Mouse (Mus musculus) megakaryocyte, embryonic 14.5 days (primary cell): ENCODE results near the gene Tpt1. TPM values are rescaled to one million over a fixed set of nuclear protein-coding genes. Genes with fewer than 3 reads are reported as not detected.

Experiments
- H3K27me3 ChIP-seq: replicated peaks from 2 replicates; pipeline ENCODE3; 2012; ENCODE audit warnings: inconsistent platforms
- H3K36me3 ChIP-seq: replicated peaks from 2 replicates; pipeline ENCODE3; 2012; ENCODE audit warnings: low read length, inconsistent platforms, mixed read lengths
- H3K4me1 ChIP-seq: 2 replicates; pipeline ENCODE4 v1.6.1; 2012; ENCODE audit warnings: inconsistent platforms
- H3K4me3 ChIP-seq: replicated peaks from 2 replicates; pipeline ENCODE3; 2012; ENCODE audit warnings: moderate library complexity, mild to moderate bottlenecking, inconsistent platforms
- H3K9me3 ChIP-seq: 2 replicates; pipeline ENCODE4 v1.6.1; 2012; ENCODE audit warnings: inconsistent platforms
- FLI1 ChIP-seq: IDR thresholded peaks from 2 replicates; pipeline ENCODE4 v1.6.1; 2012; ENCODE audit warnings: low read length, inconsistent platforms, mixed read lengths
- GATA1 ChIP-seq: IDR thresholded peaks from 3 replicates; pipeline ENCODE4 v1.6.1; 2012; ENCODE audit warnings: mixed read lengths, low read length, inconsistent platforms, borderline replicate concordance
- polyA plus RNA-seq: library from polyadenylated mRNA; stranded (reverse); fragments of >175 nt; gene quantifications from 2 replicates; pipeline ENCODE4 v1.2.3, GENCODE M21; 2012; ENCODE audit warnings: low replicate concordance; ENCODE audit not compliant: insufficient read depth

Gene Tpt1
- polyA plus RNA-seq, 1 experiment, result 2,518 TPM

DNA sequence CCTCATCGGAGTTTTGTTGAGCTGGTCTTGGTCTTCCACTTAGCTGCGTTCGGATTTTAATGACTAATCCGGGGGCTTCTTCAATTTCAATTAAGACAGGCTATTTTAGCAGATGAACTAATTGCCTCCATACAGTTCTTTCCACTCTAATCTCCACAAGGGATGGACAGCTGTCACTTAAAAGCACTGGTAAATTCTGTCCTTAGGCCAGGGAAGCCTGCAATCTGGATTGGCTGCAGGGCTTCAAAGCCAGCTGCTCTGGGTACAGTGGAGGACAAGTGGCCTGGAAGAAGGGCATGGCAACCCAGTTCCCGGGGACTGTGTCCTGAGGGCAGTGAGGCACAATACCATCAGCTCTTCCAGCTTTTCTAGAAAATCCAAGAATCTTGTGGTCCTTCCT is 26.2 kb downstream of the Tpt1 start:
- no peaks in the 10 kb centered on the region for H3K36me3 ChIP-seq
- H3K4me3 ChIP-seq, result no peak overlapping the region
- H3K27me3 ChIP-seq, result peaks cover 7% of the 10 kb centered on the region
- no peak for TF ChIP-seq GATA1
- peaks cover 3% of the 10 kb centered on the region; the same call in 1 of the 2 replicates for H3K9me3 ChIP-seq
- H3K4me1 ChIP-seq, result peaks cover 9% of the 10 kb centered on the region

DNA sequence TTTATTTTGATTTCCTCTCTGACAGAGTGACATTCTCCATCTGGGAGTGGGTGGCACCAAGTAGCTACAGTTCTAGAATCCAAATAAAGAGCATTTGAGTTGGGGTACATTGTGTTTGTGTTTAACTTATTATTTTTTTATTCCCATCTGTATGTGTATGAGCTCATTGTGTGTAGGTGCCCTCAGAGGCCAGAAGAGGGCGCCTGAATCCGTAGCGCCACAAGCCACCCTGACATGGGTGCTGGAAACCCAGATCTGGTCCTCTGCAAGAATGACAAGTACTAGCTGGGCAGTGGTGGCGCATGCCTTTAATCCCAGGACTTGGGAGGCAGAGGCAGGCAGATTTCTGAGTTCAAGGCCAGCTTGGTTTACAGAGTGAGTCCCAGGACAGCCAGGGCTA is 26.9 kb downstream of the Tpt1 start:
- H3K9me3 ChIP-seq, result peaks cover 3% of the 10 kb centered on the region; the same call in 1 of the 2 replicates
- TF ChIP-seq FLI1, result no peak
- no peak for TF ChIP-seq GATA1
- H3K4me3 ChIP-seq, result no peak overlapping the region
- H3K4me1 ChIP-seq, result peaks cover 9% of the 10 kb centered on the region
- no peaks in the 10 kb centered on the region for H3K36me3 ChIP-seq
- H3K27me3 ChIP-seq, result peaks cover 4% of the 10 kb centered on the region

DNA sequence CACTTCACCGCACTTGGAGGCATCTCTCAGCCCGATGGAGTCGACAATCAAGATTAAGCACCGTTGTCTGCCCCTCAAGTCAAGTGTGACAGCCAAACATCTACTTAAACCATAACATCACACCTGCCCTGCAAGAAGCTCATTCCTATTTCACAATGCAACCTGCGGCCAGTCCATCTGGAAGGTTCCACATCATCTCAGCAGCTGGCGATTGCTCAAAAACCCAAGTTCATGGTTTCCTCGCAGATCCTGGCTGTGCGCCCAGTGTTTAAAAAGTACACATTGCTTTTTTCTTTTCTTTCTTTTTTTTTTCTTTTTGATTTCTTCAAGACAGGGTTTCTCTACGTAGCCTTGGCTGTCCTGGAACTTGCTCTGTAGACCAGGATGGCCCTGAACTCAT is 28.7 kb downstream of the Tpt1 start:
- Histone ChIP-seq H3K4me3 (no peak overlapping the region), H3K27me3 (peaks cover 4% of the 10 kb centered on the region), H3K4me1 (peaks cover 6% of the 10 kb centered on the region), H3K36me3 (no peaks in the 10 kb centered on the region), H3K9me3 (peaks cover 3% of the 10 kb centered on the region; the same call in 1 of the 2 replicates)
- no peak for TF ChIP-seq GATA1
- TF ChIP-seq FLI1, result no peak

DNA sequence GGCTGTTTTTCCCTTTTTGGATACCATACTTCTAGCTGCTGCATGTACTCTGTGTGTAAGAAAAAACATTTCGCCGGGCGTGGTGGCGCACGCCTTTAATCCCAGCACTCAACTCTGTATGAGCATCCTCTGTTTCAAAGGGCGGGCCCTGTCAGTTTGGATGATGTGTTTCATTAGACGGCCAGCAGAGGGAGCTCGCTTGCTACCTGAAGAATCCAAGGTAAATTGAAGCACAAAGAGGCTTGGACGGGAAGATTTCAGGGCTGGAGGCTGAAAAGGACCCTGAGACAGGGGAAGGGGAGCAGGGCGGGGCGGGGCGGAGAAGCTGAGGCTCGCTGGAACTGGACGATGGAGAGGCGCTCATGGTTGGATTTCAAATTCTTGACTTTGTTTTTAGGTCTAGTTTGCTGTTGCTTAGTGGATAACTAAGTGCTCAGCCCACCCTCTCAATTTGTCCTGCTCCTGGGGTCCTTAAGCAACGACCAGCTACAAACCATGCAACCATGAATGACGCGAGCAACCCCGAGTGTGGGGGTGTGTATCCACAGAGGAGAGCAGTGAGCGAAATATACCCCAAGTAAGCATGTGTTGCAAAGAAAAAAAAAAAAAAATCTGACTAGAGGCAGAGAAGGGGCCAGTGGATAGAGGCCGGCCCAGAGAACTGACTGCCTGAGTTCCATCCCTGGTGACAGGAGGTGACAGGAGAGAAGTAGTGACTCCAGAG is 31.6 kb downstream of the Tpt1 start:
- TF ChIP-seq FLI1 (no peak), GATA1 (no peak)
- H3K36me3 ChIP-seq, result no peaks in the 10 kb centered on the region
- H3K4me3 ChIP-seq, result no peak overlapping the region
- H3K4me1 ChIP-seq, result peaks cover 6% of the 10 kb centered on the region
- peaks cover 3% of the 10 kb centered on the region; the same call in 1 of the 2 replicates for H3K9me3 ChIP-seq
- peaks cover 4% of the 10 kb centered on the region for H3K27me3 ChIP-seq

DNA sequence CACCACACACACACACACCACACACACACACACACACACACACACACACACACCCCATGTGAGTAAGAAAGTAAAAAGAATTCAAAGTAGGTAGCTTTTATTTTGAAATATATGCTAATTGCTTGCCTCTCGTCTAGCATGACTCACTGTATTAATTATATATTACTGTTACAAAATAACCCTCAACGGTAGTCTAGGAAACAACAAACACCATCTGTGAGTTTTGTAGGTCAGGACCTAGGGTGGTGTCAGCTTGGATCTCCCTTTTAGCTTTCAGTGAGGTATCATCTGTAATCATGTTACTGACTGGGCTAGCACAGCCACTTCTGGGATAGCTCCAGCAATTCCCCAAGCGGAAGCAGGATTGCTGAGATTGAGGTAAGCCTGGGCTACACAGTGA is 32.4 kb downstream of the Tpt1 start:
- Histone ChIP-seq H3K36me3 (no peaks in the 10 kb centered on the region), H3K27me3 (peaks cover 4% of the 10 kb centered on the region), H3K4me3 (no peak overlapping the region), H3K4me1 (peaks cover 6% of the 10 kb centered on the region), H3K9me3 (no peaks in the 10 kb centered on the region)
- TF ChIP-seq GATA1, result no peak
- TF ChIP-seq FLI1, result no peak

DNA sequence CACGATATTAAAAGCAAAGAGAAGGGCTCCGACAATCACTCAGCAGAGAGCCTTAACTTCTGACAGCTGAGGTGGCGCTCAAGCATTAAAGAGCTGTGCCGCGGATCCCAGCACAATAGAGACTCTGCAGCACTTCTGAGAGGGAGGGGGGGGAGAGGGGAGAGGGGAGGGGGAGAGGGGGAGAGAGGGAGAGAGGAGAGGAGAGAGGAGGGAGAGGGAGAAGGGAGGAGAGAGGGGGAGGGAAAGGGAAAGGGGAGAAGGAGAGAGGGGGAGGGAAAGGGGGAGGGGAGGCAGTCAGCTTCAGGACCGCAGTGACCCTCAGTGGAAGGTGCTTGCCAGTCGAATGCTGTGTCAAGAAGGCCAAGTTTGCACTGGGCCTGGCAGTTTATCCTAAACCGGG is 34.1 kb downstream of the Tpt1 start:
- no peak for TF ChIP-seq FLI1
- TF ChIP-seq GATA1, result no peak
- Histone ChIP-seq H3K9me3 (no peaks in the 10 kb centered on the region), H3K36me3 (no peaks in the 10 kb centered on the region), H3K27me3 (peaks cover 4% of the 10 kb centered on the region), H3K4me3 (no peak overlapping the region), H3K4me1 (peaks cover 5% of the 10 kb centered on the region)

DNA sequence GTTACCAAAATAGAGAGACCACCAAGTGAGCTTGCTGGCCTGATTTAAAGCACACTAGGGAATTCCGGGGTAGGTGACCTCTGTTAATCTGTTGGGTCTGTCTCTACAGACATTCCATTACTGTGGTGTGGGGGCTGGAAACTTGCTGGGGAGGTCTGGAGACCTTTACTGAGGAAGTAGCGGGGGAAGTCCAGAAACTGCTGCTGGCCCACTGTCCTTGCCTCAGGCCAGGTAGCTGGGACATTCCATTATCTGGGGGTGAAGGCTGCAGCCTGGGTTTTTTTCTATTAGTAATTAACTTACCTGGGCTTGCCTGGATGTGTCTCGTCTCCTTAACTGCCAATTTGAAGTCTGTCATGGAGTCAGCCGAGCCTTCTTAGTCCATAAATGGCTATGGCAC is 37.0 kb downstream of the Tpt1 start:
- Histone ChIP-seq H3K4me1 (no peaks in the 10 kb centered on the region), H3K9me3 (no peaks in the 10 kb centered on the region), H3K27me3 (no peaks in the 10 kb centered on the region), H3K36me3 (no peaks in the 10 kb centered on the region), H3K4me3 (no peak overlapping the region)
- TF ChIP-seq FLI1, result no peak
- TF ChIP-seq GATA1, result no peak

DNA sequence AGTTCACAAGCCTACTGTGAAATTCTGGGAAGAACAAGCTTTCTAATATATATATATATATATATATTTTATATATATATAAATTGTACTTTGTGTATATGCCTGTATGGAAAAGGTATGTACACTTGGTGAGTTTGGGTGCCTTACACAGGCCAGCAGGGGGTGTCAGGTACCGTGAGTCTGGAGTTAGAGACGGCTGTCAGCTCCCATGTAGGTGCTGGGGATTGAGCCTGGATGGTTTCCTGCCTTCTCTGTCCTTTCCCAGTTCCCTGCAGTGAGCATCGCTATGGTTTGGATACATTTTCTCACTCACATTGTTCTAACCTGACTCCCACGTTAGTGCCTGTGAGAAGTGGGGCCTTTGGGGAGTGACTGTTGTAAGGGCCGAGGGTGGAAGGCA is 38.4 kb downstream of the Tpt1 start:
- Histone ChIP-seq H3K4me1 (no peaks in the 10 kb centered on the region), H3K9me3 (no peaks in the 10 kb centered on the region), H3K27me3 (no peaks in the 10 kb centered on the region), H3K36me3 (no peaks in the 10 kb centered on the region), H3K4me3 (no peak overlapping the region)
- TF ChIP-seq GATA1, result no peak
- TF ChIP-seq FLI1, result no peak

DNA sequence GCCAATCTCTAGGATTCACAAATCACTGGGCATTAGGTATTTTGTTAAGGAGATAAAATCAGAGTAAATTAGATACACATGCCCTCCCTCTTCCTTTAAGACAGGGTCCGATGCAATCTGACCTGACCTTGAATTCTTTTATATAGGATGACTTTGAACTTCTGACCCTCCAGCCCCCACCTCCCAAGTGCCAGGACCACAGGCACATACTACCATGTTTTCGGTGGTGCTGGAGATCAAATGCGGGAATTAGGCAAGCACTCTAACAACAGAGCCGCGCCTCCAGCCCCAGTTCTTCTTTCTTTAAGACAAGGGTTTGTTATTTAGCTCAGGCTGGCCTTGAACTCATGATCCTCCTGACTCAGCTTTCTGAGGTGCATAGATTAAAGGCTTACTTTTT is 39.0 kb downstream of the Tpt1 start:
- Histone ChIP-seq H3K4me3 (no peak overlapping the region), H3K36me3 (no peaks in the 10 kb centered on the region), H3K9me3 (no peaks in the 10 kb centered on the region), H3K27me3 (no peaks in the 10 kb centered on the region), H3K4me1 (no peaks in the 10 kb centered on the region)
- TF ChIP-seq GATA1 (no peak), FLI1 (no peak)

DNA sequence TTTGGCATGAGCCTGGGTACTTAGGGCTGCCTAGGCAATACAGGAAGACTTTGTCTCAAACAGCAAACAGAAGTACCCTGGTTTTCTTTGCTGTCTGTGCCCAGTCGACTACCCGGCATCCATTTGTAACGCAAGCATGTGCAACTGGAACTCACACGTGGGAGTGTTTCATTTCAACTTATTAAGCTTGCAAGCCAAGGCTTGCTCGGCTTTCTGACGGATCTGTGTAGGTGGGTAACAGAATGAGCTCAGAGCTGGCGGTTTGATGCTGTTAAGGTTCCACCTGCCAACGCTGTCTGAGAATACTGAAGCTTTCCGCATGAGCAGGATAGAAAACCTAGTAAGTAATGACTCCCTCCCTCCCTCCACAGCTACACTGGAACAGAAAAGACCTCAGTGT is 47.2 kb downstream of the Tpt1 start:
- H3K4me3 ChIP-seq, result no peak overlapping the region
- H3K36me3 ChIP-seq, result peaks cover 30% of the 10 kb centered on the region
- H3K9me3 ChIP-seq, result no peaks in the 10 kb centered on the region
- no peak for TF ChIP-seq GATA1
- no peak for TF ChIP-seq FLI1
- no peaks in the 10 kb centered on the region for H3K27me3 ChIP-seq
- H3K4me1 ChIP-seq, result no peaks in the 10 kb centered on the region

Other genes with a start within 250 kb of the Tpt1 start
- gene Erich6b, start 202.8 kb upstream of the Tpt1 start, polyA plus RNA-seq, result not detected in 2 replicates
- 1.3 TPM in 1 of 2 replicates, not detected in the other for gene Cog3, start 90.6 kb upstream of the Tpt1 start, polyA plus RNA-seq
- gene Slc25a30, start 58.1 kb upstream of the Tpt1 start, polyA plus RNA-seq, result 13.6 TPM in 1 of 2 replicates, not detected in the other
- gene Kctd4, start 109.9 kb downstream of the Tpt1 start, polyA plus RNA-seq, result not detected in 2 replicates
- gene Gtf2f2, start 165.8 kb downstream of the Tpt1 start, polyA plus RNA-seq, result 2.0 and 8.3 TPM in 2 replicates